Mouse (Mus musculus) neural tube, embryonic 13.5 days (tissue): ENCODE data around the gene Wdr38. TPM values are rescaled to one million over a fixed set of nuclear protein-coding genes. Genes with fewer than 3 reads are reported as not detected.

Source experiments
- ATAC-seq: fragments of 200-750 bp; cut with Nextera tagmentation; 2 replicates; pipeline ENCODE4 v1.8.0; 2017; ENCODE audit warnings: low read depth, mild to moderate bottlenecking, moderate TSS enrichment, moderate library complexity
- H3K27ac ChIP-seq: fragments of 300-500 bp; sonication (generic); replicated peaks from 2 replicates; pipeline ENCODE4 v1.5.1; 2015; ENCODE audit warnings: moderate library complexity, mild to moderate bottlenecking, inconsistent platforms
- H3K27me3 ChIP-seq: fragments of 300-500 bp; sonication (generic); 2 replicates; pipeline ENCODE4 v1.6.1; 2015; ENCODE audit warnings: mild to moderate bottlenecking, inconsistent platforms
- H3K36me3 ChIP-seq: fragments of 300-500 bp; sonication (generic); 2 replicates; pipeline ENCODE4 v1.6.1; 2015; ENCODE audit warnings: mild to moderate bottlenecking, inconsistent platforms
- H3K4me1 ChIP-seq: fragments of 300-500 bp; sonication (generic); replicated peaks from 2 replicates; pipeline ENCODE4 v1.6.1; 2015; ENCODE audit warnings: inconsistent platforms
- H3K4me2 ChIP-seq: fragments of 300-500 bp; sonication (generic); 2 replicates; pipeline ENCODE4 v1.6.1; 2015; ENCODE audit warnings: inconsistent platforms, mild to moderate bottlenecking, moderate library complexity
- H3K4me3 ChIP-seq: fragments of 300-500 bp; sonication (generic); 2 replicates; pipeline ENCODE4 v1.5.1; 2015; ENCODE audit warnings: mild to moderate bottlenecking, inconsistent platforms
- H3K9ac ChIP-seq: fragments of 300-500 bp; sonication (generic); 2 replicates; pipeline ENCODE4 v1.6.1; 2015; ENCODE audit warnings: moderate library complexity, mild to moderate bottlenecking, inconsistent platforms
- H3K9me3 ChIP-seq: fragments of 300-500 bp; sonication (generic); 2 replicates; pipeline ENCODE4 v1.6.1; 2016; ENCODE audit warnings: inconsistent platforms
- WGBS: fragments of 180-500 bp; shearing (Covaris S2); methylation state at CpG from one replicate; pipeline ENCODE4 v1.1.7; 2015; 5-methylcytosine and 5-hydroxymethylcytosine counted together
- polyA plus RNA-seq: library from polyadenylated mRNA; unstranded; fragments of >200 nt; fragmentation: Nextera tagmentation; extraction: Ambion mirVana; gene quantifications from 2 replicates; pipeline ENCODE4 v1.2.1, GENCODE M21; 2015

Gene Wdr38
- polyA plus RNA-seq: 1.9 and 2.1 TPM in 2 replicates

DNA sequence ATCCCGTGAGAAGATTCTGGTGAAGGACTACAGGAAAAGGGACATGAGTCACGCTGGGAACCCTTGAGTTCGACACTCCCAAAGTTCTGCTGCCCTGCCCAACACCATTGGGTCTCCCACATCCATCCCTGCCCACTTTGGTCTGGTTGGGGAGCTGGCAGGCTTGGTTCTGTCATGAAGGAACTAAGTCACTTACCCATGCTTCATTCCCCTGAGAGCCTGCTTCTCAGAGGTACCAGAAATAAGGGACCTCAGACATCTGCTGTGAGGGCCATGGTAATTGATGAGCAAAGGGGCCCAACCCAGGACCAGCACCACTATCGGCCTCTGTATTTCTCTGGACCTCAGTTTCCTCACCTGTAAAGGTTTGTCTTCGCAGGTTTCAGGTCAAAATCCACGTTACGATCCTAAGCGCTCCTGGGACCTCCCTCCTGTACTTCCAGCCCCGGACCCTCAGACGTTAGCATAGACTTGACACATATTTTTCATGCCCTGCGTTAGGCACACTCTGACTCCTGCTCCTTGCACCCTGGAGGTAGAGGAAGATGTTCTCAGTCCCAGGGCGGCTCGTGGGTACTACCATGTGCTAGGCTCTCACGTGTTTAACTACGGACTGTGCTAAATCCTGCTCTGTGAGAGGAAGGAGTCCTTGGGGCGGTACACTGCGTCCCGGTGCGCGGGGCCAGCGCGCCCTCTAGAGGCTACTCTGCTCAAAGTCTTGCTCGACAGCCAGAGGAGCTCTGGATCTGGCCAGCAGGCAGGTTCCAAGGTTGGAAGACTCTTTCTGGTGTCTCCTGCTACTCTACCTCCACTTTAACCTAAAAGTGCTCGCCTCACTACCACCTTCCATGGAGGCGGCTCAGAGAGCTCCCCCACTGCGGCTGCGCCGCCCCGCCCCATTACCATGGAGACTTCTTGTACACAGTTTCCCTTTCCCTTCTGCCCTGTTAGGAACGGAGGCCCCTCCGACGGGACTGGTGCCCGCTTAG, at the start of gene Wdr38:
TSS of gene Wdr38 (plus strand) at position 91 of the 989 bp plus-strand sequence.
- no peak within 1 kb of the TSS for H3K27ac ChIP-seq
- H3K36me3 ChIP-seq: peaks cover 34% of the 10 kb centered on the region
- H3K9ac ChIP-seq: peak within 1 kb of the TSS; percentile 46
- peak within 1 kb of the TSS; percentile 51 for H3K4me2 ChIP-seq
- H3K27me3 ChIP-seq: 0 out of 2 replicates have a peak, but pooled peaks cover 4% of the 10 kb centered on the region
- ATAC-seq: peak; percentile 93
- WGBS: 16% methylated on average over 33 of the region's 33 CpGs
- H3K4me3 ChIP-seq: peak within 1 kb of the TSS; percentile 33
- peaks cover 20% of the 10 kb centered on the region for H3K4me1 ChIP-seq
- H3K9me3 ChIP-seq: no peaks in the 10 kb centered on the region

DNA sequence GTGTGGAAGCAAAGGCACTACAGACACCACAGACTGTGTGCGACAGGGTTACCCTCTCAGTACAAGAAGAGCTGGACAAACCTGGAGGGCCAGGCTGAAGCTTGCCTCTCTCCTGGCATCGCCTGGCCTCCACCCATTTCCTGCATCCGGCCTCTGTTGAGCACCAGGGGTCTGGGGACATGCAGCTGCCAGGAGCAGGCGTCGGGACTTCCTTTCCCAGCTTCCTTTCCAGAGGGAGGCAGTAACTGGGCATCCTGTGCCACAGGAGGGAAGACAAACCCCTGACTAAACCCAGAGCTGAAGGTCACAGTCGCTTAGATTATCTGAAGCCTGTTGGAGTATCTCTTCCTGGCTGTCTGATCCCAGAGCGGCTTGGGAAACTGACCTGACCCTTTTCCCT, 49.7 kb upstream of the Wdr38 start:
- Histone ChIP-seq H3K4me2 (no peak overlapping the region), H3K9me3 (no peaks in the 10 kb centered on the region), H3K36me3 (no peaks in the 10 kb centered on the region), H3K27ac (no peak overlapping the region), H3K27me3 (no peaks in the 10 kb centered on the region), H3K4me1 (0 out of 2 replicates have a peak, but pooled peaks cover 5% of the 10 kb centered on the region), H3K4me3 (no peak overlapping the region), H3K9ac (no peak overlapping the region)
- no peak for ATAC-seq
- 78% methylated on average over 7 of the region's 7 CpGs for WGBS

DNA sequence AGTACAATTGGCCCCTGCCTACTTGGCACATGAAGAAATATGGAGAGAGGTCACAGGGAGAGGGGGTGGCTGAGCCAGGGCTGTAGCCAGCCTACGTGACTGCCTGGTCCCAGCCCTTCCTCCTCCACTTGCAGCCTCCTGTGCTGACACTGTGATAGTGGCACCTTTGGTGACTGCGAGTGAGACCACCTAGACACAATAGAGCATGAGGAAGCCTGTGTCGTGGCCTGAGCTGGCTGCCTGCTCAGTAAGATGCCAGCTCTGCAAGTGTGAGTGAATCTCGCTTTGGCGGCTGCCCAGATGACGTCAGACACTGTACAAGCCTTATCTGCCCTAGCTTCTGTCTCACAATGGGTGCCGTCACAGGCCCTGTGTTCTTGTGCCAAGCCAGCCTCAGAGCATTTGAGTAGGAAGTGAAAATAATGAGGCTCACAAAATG, 47.0 kb upstream of the Wdr38 start:
- no peak overlapping the region for H3K9ac ChIP-seq
- no peak overlapping the region for H3K4me2 ChIP-seq
- WGBS: 67% methylated on average over 7 of the region's 7 CpGs
- H3K36me3 ChIP-seq: no peaks in the 10 kb centered on the region
- ATAC-seq: peak; percentile 65; the same call in 1 of the 2 replicates
- H3K27me3 ChIP-seq: no peaks in the 10 kb centered on the region
- H3K27ac ChIP-seq: no peak overlapping the region
- 0 out of 2 replicates have a peak, but pooled peaks cover 5% of the 10 kb centered on the region for H3K4me1 ChIP-seq
- no peak overlapping the region for H3K4me3 ChIP-seq
- no peaks in the 10 kb centered on the region for H3K9me3 ChIP-seq

DNA sequence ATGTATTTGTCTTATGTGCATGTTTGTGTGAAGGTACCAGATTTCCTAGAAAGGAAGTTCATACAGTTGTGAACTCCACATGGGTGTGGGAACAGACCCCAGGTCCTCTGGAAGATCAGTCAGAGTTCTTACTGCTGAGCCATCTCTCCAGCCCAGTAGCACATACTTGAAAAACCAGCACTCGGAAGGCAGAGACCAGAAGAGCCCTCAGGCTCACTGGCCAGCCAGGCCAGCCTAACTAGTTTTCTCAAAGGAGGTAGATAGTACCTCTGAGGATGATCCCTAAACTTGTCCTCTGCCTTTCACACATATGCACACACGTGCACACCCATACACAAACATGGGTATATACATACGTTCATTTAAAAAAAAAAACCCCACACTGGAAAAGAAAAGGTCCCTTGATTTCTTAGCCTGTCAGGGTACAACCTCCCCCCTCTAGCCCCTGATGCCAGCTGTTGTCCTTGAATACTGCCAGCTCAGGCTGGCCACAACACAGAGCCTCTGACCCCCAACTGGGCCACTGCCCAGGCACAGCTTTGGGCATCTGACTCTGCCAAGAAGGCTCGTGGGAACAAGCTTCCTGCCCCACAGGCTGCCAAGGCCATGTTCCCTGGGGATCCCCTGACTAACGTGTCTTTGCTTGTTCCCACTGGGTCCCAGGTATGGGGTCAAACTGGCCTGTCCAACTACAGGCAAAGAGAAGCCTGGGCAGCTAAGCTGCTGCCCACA, 44.0 kb upstream of the Wdr38 start:
- WGBS: 76% methylated on average over 5 of the region's 5 CpGs
- Histone ChIP-seq H3K9ac (no peak overlapping the region), H3K27ac (no peak overlapping the region), H3K9me3 (no peaks in the 10 kb centered on the region), H3K4me1 (0 out of 2 replicates have a peak, but pooled peaks cover 5% of the 10 kb centered on the region), H3K36me3 (no peaks in the 10 kb centered on the region), H3K4me3 (no peak overlapping the region), H3K27me3 (no peaks in the 10 kb centered on the region), H3K4me2 (no peak overlapping the region)
- ATAC-seq: no peak

DNA sequence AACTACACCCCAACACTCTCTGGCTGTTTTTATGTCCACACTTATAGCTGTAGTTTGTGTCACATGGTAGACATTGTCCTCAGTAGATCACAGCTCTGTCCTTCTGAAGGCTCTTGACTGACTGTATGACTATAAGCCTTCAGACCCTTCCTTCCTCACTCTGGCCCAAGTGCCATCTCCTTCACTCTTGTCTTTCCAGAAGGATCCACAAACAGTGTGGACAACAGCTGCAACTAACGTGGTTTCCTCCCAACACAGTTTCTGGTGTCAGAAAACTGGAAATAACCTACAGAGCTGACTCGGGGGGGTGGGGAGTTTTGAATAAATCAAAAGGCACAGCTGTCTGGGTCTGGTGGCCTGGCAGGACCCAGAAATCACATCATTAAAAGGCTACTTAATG, 41.2 kb upstream of the Wdr38 start:
- WGBS: 79% methylated on average over 2 of the region's 2 CpGs
- no peak overlapping the region for H3K4me2 ChIP-seq
- no peak overlapping the region for H3K27ac ChIP-seq
- H3K9ac ChIP-seq: no peak overlapping the region
- no peak for ATAC-seq
- no peaks in the 10 kb centered on the region for H3K9me3 ChIP-seq
- no peaks in the 10 kb centered on the region for H3K36me3 ChIP-seq
- no peak overlapping the region for H3K4me3 ChIP-seq
- no peaks in the 10 kb centered on the region for H3K4me1 ChIP-seq
- H3K27me3 ChIP-seq: no peaks in the 10 kb centered on the region

DNA sequence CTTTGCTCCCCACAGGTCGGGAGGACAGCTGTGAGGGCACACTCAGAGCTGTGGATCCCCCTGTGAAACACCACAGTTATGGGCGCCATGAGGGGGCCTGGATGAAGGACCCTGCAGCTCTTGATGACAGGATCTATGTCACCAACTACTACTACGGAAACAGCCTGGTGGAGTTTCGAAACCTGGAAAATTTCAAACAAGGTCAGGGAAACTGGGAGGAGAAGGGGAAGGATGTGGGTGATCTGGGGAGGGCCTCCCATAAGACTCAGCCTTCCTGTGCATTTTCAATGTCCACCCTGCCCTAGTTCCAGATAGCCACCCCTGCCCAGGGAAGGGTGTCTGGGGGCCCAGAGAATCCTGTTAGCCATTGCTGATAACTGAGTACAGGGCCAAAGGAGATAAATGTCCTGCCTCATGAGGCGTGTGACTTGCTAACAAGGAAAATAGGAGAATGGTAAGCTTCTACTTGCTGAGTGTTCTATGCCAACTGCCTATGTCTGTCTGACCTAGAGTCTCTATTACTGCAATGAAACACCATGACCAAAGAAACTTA, 39.5 kb upstream of the Wdr38 start:
- 87% methylated on average over 5 of the region's 5 CpGs for WGBS
- H3K4me1 ChIP-seq: no peaks in the 10 kb centered on the region
- no peak for ATAC-seq
- H3K9me3 ChIP-seq: no peaks in the 10 kb centered on the region
- H3K36me3 ChIP-seq: no peaks in the 10 kb centered on the region
- H3K4me2 ChIP-seq: no peak overlapping the region
- no peak overlapping the region for H3K27ac ChIP-seq
- H3K4me3 ChIP-seq: no peak overlapping the region
- no peak overlapping the region for H3K9ac ChIP-seq
- no peaks in the 10 kb centered on the region for H3K27me3 ChIP-seq

DNA sequence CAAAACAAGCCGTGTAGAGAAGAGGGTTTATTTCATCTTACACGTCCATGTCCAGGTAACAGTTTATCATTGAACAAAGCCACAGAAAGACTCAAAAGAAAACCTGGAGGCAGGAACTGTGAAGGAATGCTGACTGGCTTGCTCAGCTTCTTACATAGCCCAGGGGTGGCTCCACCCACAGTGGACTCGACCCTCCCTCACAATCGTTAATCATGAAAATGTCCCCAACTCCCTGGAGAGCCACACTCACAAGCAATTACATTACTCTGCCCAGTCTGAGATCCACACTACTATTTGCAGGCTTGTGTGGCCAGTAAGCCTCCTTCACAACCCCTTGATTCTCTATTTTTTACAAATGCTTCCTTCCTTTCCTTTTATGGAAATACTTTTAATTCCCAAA, 33.1 kb upstream of the Wdr38 start:
- H3K4me2 ChIP-seq: no peak overlapping the region
- peaks cover 3% of the 10 kb centered on the region; the same call in 1 of the 2 replicates for H3K4me1 ChIP-seq
- H3K9ac ChIP-seq: no peak overlapping the region
- WGBS: 21% methylated on average over 4 of the region's 4 CpGs
- ATAC-seq: peak; percentile 56; the same call in 1 of the 2 replicates
- no peak overlapping the region for H3K27ac ChIP-seq
- no peaks in the 10 kb centered on the region for H3K27me3 ChIP-seq
- no peaks in the 10 kb centered on the region for H3K36me3 ChIP-seq
- H3K4me3 ChIP-seq: no peak overlapping the region
- no peaks in the 10 kb centered on the region for H3K9me3 ChIP-seq

DNA sequence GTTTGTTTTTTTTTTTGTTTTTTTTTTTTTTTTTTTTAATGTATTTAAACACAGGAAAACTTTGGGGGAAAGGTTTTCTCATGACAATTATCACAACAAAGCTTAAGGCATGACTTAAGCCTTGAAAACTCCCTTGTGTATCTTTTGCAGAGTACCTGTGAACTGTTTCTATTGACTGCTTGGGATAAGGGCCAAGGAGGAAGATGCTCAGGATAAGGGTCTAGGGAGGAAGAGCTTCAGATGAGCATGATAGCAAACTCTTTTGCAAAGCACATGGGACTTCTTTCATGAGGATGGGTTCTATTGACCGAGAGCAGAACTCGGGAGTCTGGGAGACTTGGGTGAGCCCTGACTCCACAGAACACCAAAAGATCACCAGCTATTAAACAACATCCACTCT, 27.6 kb upstream of the Wdr38 start:
- ATAC-seq: no peak
- 94% methylated on average over 2 of the region's 2 CpGs for WGBS
- H3K4me2 ChIP-seq: no peak overlapping the region
- H3K36me3 ChIP-seq: no peaks in the 10 kb centered on the region
- no peaks in the 10 kb centered on the region for H3K27me3 ChIP-seq
- no peaks in the 10 kb centered on the region for H3K4me1 ChIP-seq
- no peak overlapping the region for H3K9ac ChIP-seq
- H3K4me3 ChIP-seq: no peak overlapping the region
- H3K9me3 ChIP-seq: no peaks in the 10 kb centered on the region
- no peak overlapping the region for H3K27ac ChIP-seq

DNA sequence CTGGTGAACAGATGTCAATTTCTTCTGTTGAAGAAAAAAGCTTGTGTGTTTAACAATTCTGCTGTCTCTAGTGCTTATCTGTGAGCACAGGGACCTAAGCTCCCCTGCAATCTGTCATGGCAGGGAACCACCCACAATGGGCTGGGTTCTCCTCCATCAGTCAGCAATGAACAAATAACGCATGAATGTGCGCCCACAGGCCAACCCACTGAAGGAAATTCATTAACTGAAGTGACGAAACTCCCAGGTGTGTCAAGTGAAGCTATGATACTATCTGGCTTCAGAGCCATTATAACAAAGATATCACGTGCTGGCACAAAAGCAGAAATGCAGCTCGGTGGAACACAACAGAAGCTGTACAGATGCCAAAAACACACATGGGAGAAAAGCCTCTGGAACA, 27.2 kb upstream of the Wdr38 start:
- Histone ChIP-seq H3K27me3 (no peaks in the 10 kb centered on the region), H3K4me3 (no peak overlapping the region), H3K27ac (no peak overlapping the region), H3K9ac (no peak overlapping the region), H3K4me1 (no peaks in the 10 kb centered on the region), H3K9me3 (no peaks in the 10 kb centered on the region), H3K36me3 (no peaks in the 10 kb centered on the region), H3K4me2 (no peak overlapping the region)
- ATAC-seq: no peak
- WGBS: 86% methylated on average over 5 of the region's 5 CpGs

DNA sequence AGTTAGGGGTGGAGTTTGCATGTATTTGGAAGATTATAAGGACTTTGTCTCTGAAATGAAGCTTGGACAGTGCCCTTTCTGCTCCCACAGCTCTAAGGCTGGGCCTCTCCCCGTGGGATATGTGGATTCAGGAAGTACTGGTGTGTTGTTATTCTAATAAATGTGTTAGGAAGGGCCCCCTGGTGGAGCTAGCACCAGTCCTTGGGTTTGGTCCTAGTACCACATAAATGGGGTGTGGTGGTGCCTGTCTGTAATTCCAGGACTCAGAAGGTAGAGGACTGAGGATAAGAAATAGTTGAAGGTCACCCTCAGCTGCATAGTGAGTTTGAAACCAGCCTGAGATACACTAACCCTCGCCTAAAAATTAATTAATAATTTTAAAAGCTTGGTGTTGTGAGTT, 24.1 kb upstream of the Wdr38 start:
- no peak overlapping the region for H3K4me2 ChIP-seq
- no peaks in the 10 kb centered on the region for H3K9me3 ChIP-seq
- no peak overlapping the region for H3K27ac ChIP-seq
- 41% methylated on average over 2 of the region's 2 CpGs for WGBS
- no peaks in the 10 kb centered on the region for H3K36me3 ChIP-seq
- H3K9ac ChIP-seq: no peak overlapping the region
- no peaks in the 10 kb centered on the region for H3K27me3 ChIP-seq
- no peaks in the 10 kb centered on the region for H3K4me1 ChIP-seq
- H3K4me3 ChIP-seq: no peak overlapping the region
- no peak for ATAC-seq

DNA sequence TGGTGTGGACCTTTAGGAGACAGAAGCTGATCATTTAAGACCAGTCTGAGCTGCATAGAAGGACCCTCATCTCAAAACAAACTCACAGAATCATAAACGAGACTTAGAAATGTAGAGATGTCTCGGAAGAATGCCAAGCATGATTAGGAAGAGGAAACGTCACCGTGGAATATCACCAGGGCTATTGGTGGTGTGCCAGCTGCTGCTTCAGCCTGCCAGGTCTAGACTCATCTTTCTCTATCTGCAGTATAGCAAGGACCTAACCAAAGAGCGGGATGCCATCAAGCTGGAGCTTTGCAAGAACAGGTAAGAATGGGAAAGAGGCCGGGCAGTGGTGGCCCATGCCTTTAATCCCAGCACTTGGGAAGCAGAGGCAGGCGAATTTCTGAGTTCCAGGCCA, 23.6 kb upstream of the Wdr38 start:
- no peaks in the 10 kb centered on the region for H3K36me3 ChIP-seq
- H3K4me3 ChIP-seq: no peak overlapping the region
- 83% methylated on average over 7 of the region's 7 CpGs for WGBS
- no peak overlapping the region for H3K4me2 ChIP-seq
- no peak for ATAC-seq
- no peaks in the 10 kb centered on the region for H3K9me3 ChIP-seq
- H3K9ac ChIP-seq: no peak overlapping the region
- no peak overlapping the region for H3K27ac ChIP-seq
- H3K4me1 ChIP-seq: no peaks in the 10 kb centered on the region
- H3K27me3 ChIP-seq: no peaks in the 10 kb centered on the region

DNA sequence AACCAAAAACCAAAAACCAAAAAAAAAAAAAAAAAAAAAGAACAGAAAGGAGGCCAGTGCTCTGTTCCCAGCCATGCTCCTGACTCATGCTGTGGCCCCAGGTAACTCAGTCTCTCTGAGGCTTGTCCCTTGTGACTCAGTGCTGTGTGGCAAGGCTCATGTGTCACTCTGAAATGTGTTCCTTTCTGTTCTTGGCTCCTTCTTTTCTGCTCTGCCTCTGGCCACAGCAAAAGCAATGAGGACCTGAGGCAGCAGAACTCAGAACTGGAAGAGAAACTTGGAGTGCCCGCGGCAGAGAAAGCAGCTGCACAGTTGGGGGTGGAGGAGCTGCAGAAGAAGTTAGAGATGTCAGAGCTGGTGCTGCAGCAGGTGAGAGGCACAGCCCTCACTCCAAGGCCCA, 23.1 kb upstream of the Wdr38 start:
- Histone ChIP-seq H3K27ac (no peak overlapping the region), H3K4me3 (no peak overlapping the region), H3K27me3 (no peaks in the 10 kb centered on the region), H3K4me1 (no peaks in the 10 kb centered on the region), H3K36me3 (no peaks in the 10 kb centered on the region), H3K9ac (no peak overlapping the region), H3K9me3 (no peaks in the 10 kb centered on the region), H3K4me2 (no peak overlapping the region)
- WGBS: 28% methylated on average over 2 of the region's 2 CpGs
- ATAC-seq: no peak
